Mouse (Mus musculus): ENCODE measurements at regions not wholly inside any gene's neighbourhood (a gene's known extent, or its start where the extent isn't known, plus 50 kb on each side); places are given as distances from the start of the nearest gene placed in this dataset.

DNA sequence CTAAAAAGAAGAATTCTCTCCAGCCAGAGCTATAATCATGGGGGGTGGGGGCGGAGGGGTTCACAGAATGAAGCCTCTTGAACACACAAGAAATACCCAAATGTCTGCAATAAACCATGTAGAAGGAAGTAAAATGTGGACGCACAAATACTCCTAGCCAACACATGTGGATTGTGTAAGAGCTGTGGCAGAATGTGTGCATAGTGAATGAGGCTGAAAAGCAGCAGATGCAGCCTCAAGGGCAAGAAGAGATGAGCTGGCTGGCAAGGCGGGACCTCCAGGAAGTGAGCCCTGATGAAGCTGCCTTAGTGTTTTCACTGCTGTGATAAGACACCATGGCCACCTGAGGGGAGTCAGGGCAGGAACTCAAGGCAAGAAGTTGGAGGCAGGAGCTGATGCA, 53.3 kb upstream of the Arhgap28 start:
- 81% methylated on average over 3 of the region's 3 CpGs for WGBS (ENCODE audit: insufficient replicate concordance)

DNA sequence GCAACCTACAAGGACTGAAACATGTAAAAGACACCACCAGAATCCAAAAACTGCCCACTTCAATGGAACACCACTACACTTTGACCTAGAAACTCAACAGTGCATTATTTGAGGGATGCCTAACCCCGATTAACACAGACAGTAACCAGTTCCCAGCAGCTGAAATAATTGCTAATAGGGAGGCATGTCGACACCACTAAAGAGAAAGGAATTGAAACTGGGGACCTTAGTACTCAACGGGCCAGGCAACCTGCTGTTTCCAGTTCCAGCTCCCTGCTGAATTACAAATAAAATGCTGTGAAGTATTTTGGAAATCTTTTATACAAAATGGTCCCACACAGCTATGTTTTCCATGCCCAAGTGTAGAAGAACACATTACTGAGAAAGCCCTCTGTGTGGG, 56.5 kb upstream of the Arhgap28 start:
- no peaks in the 10 kb centered on the region for H3K4me1 ChIP-seq (ENCODE audit: control insufficient read depth, insufficient read depth, low read length)
- H3K27me3 ChIP-seq (ENCODE audit: control insufficient read depth, insufficient read depth, low read length) = no peaks in the 10 kb centered on the region
- H3K27ac ChIP-seq (ENCODE audit: low read depth, low read length) = no peak overlapping the region
- H3K4me3 ChIP-seq (ENCODE audit: low read depth, low read length) = no peak overlapping the region
- WGBS (ENCODE audit: insufficient replicate concordance) = 80% methylated on average over 3 of the region's 3 CpGs
- H3K36me3 ChIP-seq (ENCODE audit: control insufficient read depth, insufficient read depth, low read length) = no peaks in the 10 kb centered on the region
- H3K9ac ChIP-seq (ENCODE audit: low read depth, low read length) = no peak overlapping the region
- ATAC-seq (replicated peaks; ENCODE audit: insufficient number of reproducible peaks, low FRiP score, low TSS enrichment) = no peak
- no peaks in the 10 kb centered on the region for H3K9me3 ChIP-seq (replicated peaks; ENCODE audit: control insufficient read depth, low read length)
- H3K4me2 ChIP-seq = no peak overlapping the region

More for the DNA sequence above, 53.3 kb upstream of the Arhgap28 start:
- Histone ChIP-seq H3K27me3 (ENCODE audit: control insufficient read depth, insufficient read depth, low read length) (no peaks in the 10 kb centered on the region), H3K4me2 (no peak overlapping the region), H3K9me3 (replicated peaks; ENCODE audit: control insufficient read depth, low read length) (no peaks in the 10 kb centered on the region), H3K4me3 (ENCODE audit: low read depth, low read length) (no peak overlapping the region), H3K9ac (ENCODE audit: low read depth, low read length) (no peak overlapping the region), H3K36me3 (ENCODE audit: control insufficient read depth, insufficient read depth, low read length) (no peaks in the 10 kb centered on the region), H3K4me1 (ENCODE audit: control insufficient read depth, insufficient read depth, low read length) (no peaks in the 10 kb centered on the region), H3K27ac (ENCODE audit: low read depth, low read length) (no peak overlapping the region)
- ATAC-seq (replicated peaks; ENCODE audit: insufficient number of reproducible peaks, low FRiP score, low TSS enrichment) = no peak

DNA sequence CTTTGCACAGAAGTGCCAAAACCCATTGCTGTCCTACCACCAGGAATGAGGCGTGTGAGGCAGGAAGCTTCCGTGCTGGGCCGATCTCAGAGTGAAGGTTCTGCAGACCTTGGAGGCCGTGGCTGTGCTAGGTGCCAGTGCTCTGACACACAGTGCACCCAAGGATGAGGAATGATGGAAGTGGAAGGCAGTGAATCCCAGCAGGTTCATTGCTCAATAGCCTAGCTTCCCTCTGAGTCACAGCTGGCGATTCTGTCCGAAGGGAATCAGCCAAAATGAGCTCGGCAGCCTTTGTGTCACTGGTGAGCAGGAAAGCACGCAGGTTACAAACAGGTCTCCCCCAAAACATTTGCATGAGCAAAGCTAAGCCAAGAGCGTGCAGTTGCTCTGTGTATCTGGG, 61.8 kb upstream of the Arhgap28 start:
- WGBS (ENCODE audit: insufficient replicate concordance) = 86% methylated on average over 9 of the region's 9 CpGs
- Histone ChIP-seq H3K36me3 (ENCODE audit: control insufficient read depth, insufficient read depth, low read length) (no peaks in the 10 kb centered on the region), H3K9me3 (replicated peaks; ENCODE audit: control insufficient read depth, low read length) (no peaks in the 10 kb centered on the region), H3K4me3 (ENCODE audit: low read depth, low read length) (no peak overlapping the region), H3K27me3 (ENCODE audit: control insufficient read depth, insufficient read depth, low read length) (no peaks in the 10 kb centered on the region), H3K4me2 (no peak overlapping the region), H3K9ac (ENCODE audit: low read depth, low read length) (no peak overlapping the region), H3K4me1 (ENCODE audit: control insufficient read depth, insufficient read depth, low read length) (no peaks in the 10 kb centered on the region), H3K27ac (ENCODE audit: low read depth, low read length) (no peak overlapping the region)
- ATAC-seq (replicated peaks; ENCODE audit: insufficient number of reproducible peaks, low FRiP score, low TSS enrichment) = no peak

DNA sequence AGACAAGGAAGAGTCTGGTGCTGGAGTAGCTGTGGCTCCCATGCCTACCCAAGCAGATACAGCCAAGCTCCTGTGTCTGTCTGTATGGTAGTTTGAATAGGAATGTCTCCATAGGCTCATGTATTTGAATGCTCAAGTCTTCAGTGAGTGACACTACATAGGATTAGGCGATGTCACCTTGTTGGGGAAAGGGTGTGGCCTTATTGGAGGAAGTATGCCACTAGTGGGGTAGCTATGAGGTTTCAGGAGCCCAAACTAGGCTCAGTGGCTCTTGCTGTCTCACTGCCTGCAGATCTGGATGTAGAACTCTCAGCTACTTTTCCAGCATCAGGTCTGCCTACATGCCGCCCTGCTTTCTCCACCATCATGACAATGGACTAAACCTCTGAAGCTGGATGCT, 62.3 kb upstream of the Arhgap28 start:
- ATAC-seq (replicated peaks; ENCODE audit: insufficient number of reproducible peaks, low FRiP score, low TSS enrichment) = no peak
- no peak overlapping the region for H3K4me2 ChIP-seq
- H3K4me1 ChIP-seq (ENCODE audit: control insufficient read depth, insufficient read depth, low read length) = no peaks in the 10 kb centered on the region
- H3K4me3 ChIP-seq (ENCODE audit: low read depth, low read length) = no peak overlapping the region
- WGBS (ENCODE audit: insufficient replicate concordance) = 86% methylated on average over 2 of the region's 2 CpGs
- H3K27me3 ChIP-seq (ENCODE audit: control insufficient read depth, insufficient read depth, low read length) = no peaks in the 10 kb centered on the region
- H3K9ac ChIP-seq (ENCODE audit: low read depth, low read length) = no peak overlapping the region
- no peaks in the 10 kb centered on the region for H3K36me3 ChIP-seq (ENCODE audit: control insufficient read depth, insufficient read depth, low read length)
- H3K9me3 ChIP-seq (replicated peaks; ENCODE audit: control insufficient read depth, low read length) = no peaks in the 10 kb centered on the region
- H3K27ac ChIP-seq (ENCODE audit: low read depth, low read length) = no peak overlapping the region

DNA sequence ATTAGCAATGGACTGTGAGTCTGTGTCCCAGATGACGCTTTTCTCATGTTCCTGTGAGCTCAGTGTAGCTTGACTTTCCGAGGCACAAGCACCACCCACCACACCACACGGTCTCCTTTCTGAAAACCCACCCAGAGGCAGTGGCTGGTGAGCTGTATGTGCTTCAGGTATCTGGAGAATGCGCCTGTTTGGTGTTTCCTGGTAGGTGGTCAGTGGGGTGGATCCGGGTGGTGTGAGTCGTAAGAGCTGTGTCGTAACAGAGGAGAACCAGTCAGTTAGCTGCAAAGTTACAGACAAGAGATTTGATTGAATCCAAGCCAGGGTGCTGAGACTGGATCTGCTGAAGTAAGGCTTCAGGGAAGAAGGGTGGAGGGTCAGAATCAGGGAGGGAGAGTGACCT, 65.1 kb upstream of the Arhgap28 start:
- Histone ChIP-seq H3K9ac (ENCODE audit: low read depth, low read length) (no peak overlapping the region), H3K27ac (ENCODE audit: low read depth, low read length) (no peak overlapping the region), H3K4me3 (ENCODE audit: low read depth, low read length) (no peak overlapping the region), H3K4me1 (ENCODE audit: control insufficient read depth, insufficient read depth, low read length) (no peaks in the 10 kb centered on the region), H3K27me3 (ENCODE audit: control insufficient read depth, insufficient read depth, low read length) (no peaks in the 10 kb centered on the region), H3K9me3 (replicated peaks; ENCODE audit: control insufficient read depth, low read length) (no peaks in the 10 kb centered on the region), H3K36me3 (ENCODE audit: control insufficient read depth, insufficient read depth, low read length) (no peaks in the 10 kb centered on the region), H3K4me2 (no peak overlapping the region)
- WGBS (ENCODE audit: insufficient replicate concordance) = 62% methylated on average over 7 of the region's 7 CpGs
- no peak for ATAC-seq (replicated peaks; ENCODE audit: insufficient number of reproducible peaks, low FRiP score, low TSS enrichment)

DNA sequence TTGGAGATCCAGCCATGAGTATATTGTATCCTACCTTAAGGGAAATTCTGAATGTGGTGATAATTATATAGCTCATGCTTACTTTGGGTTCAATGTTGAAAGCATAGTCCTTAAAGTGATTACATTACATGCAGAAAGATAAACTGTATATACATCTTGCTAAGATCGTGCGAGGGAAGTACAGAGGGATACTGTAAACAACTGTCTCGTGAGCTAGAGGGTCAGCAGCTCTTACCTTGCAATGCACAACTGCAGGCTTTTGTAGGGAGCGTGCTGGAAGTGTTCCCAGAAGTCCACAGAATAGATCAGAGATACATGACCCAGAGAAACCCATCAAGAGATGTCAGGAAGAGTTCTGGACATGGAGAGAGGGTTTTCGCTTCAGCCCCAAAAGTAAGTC, 65.6 kb upstream of the Arhgap28 start:
- no peak overlapping the region for H3K4me2 ChIP-seq
- no peaks in the 10 kb centered on the region for H3K27me3 ChIP-seq (ENCODE audit: control insufficient read depth, insufficient read depth, low read length)
- no peak overlapping the region for H3K9ac ChIP-seq (ENCODE audit: low read depth, low read length)
- H3K4me1 ChIP-seq (ENCODE audit: control insufficient read depth, insufficient read depth, low read length) = no peaks in the 10 kb centered on the region
- no peak for ATAC-seq (replicated peaks; ENCODE audit: insufficient number of reproducible peaks, low FRiP score, low TSS enrichment)
- no peak overlapping the region for H3K4me3 ChIP-seq (ENCODE audit: low read depth, low read length)
- no peaks in the 10 kb centered on the region for H3K36me3 ChIP-seq (ENCODE audit: control insufficient read depth, insufficient read depth, low read length)
- H3K9me3 ChIP-seq (replicated peaks; ENCODE audit: control insufficient read depth, low read length) = no peaks in the 10 kb centered on the region
- WGBS (ENCODE audit: insufficient replicate concordance) = 76% methylated on average over 5 of the region's 5 CpGs
- no peak overlapping the region for H3K27ac ChIP-seq (ENCODE audit: low read depth, low read length)

DNA sequence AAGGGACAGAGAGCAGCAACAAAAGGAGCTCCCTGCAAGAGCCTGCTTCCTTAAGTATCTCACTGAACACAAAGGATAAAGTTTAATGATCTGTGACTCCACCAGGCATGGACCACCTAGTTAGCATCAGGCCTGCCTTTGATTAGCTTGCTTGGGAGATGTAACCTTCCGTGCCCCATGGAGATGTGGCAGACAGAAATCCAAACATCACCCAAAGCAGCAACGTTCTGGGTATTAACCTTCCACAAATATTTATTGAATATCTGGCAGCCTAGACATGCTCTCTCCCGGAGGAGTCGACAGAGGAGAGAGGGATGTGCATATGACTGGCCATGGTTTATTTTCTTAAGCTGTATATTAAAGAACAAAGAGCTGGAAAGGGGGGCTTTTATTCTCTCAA, 67.6 kb upstream of the Arhgap28 start:
- ATAC-seq (replicated peaks; ENCODE audit: insufficient number of reproducible peaks, low FRiP score, low TSS enrichment) = no peak
- H3K27me3 ChIP-seq (ENCODE audit: control insufficient read depth, insufficient read depth, low read length) = no peaks in the 10 kb centered on the region
- no peaks in the 10 kb centered on the region for H3K36me3 ChIP-seq (ENCODE audit: control insufficient read depth, insufficient read depth, low read length)
- no peak overlapping the region for H3K9ac ChIP-seq (ENCODE audit: low read depth, low read length)
- no peak overlapping the region for H3K27ac ChIP-seq (ENCODE audit: low read depth, low read length)
- WGBS (ENCODE audit: insufficient replicate concordance) = 56% methylated on average over 4 of the region's 4 CpGs
- no peak overlapping the region for H3K4me2 ChIP-seq
- no peaks in the 10 kb centered on the region for H3K4me1 ChIP-seq (ENCODE audit: control insufficient read depth, insufficient read depth, low read length)
- no peak overlapping the region for H3K4me3 ChIP-seq (ENCODE audit: low read depth, low read length)
- H3K9me3 ChIP-seq (replicated peaks; ENCODE audit: control insufficient read depth, low read length) = no peaks in the 10 kb centered on the region

DNA sequence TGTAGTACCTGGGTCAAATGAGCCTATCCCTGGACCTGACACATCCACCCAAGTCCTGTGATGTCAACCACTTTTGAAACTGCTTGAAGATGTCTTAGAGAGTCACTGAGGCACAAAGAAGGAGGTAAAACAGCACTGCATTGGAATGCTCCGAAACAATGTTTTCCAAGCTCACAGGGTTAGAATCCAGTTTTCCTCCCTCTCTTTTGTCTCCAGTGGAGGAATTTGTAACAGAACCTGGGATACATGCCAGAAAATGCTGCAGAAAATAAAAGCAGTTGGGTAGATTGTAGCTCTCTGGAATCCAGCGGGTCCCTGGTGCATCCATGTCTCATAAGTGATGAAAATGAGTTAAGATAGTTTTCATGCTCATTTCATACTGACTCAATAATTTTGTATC, 71.8 kb upstream of the Arhgap28 start:
- no peak overlapping the region for H3K4me2 ChIP-seq
- no peak overlapping the region for H3K27ac ChIP-seq (ENCODE audit: low read depth, low read length)
- WGBS (ENCODE audit: insufficient replicate concordance) = 60% methylated on average over 2 of the region's 2 CpGs
- no peak overlapping the region for H3K4me3 ChIP-seq (ENCODE audit: low read depth, low read length)
- H3K9ac ChIP-seq (ENCODE audit: low read depth, low read length) = no peak overlapping the region
- H3K9me3 ChIP-seq (replicated peaks; ENCODE audit: control insufficient read depth, low read length) = no peaks in the 10 kb centered on the region
- H3K27me3 ChIP-seq (ENCODE audit: control insufficient read depth, insufficient read depth, low read length) = no peaks in the 10 kb centered on the region
- H3K36me3 ChIP-seq (ENCODE audit: control insufficient read depth, insufficient read depth, low read length) = no peaks in the 10 kb centered on the region
- no peak for ATAC-seq (replicated peaks; ENCODE audit: insufficient number of reproducible peaks, low FRiP score, low TSS enrichment)
- no peaks in the 10 kb centered on the region for H3K4me1 ChIP-seq (ENCODE audit: control insufficient read depth, insufficient read depth, low read length)

DNA sequence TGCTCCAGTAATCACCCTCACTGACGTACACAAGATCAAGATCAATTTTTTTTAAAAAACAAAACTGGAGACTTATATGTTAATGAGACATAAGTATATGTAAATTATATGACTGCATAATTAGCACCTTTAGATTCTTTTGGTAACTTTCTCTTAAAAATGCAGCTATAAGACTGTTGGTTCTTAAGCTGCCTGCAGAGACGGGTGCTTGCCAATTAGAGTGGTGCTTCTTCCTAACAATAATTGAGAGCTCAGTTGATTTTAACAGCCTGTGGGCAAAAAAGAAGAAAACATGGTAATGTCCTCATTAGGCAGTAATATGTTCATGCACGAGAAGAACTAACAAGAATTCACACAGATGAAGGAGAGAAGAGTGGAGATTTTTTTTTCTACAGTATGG, 74.8 kb upstream of the Arhgap28 start:
- H3K4me3 ChIP-seq (ENCODE audit: low read depth, low read length) = no peak overlapping the region
- WGBS (ENCODE audit: insufficient replicate concordance) = 79% methylated on average over 3 of the region's 3 CpGs
- H3K27ac ChIP-seq (ENCODE audit: low read depth, low read length) = no peak overlapping the region
- H3K4me1 ChIP-seq (ENCODE audit: control insufficient read depth, insufficient read depth, low read length) = no peaks in the 10 kb centered on the region
- no peak for ATAC-seq (replicated peaks; ENCODE audit: insufficient number of reproducible peaks, low FRiP score, low TSS enrichment)
- H3K27me3 ChIP-seq (ENCODE audit: control insufficient read depth, insufficient read depth, low read length) = no peaks in the 10 kb centered on the region
- H3K9me3 ChIP-seq (replicated peaks; ENCODE audit: control insufficient read depth, low read length) = no peaks in the 10 kb centered on the region
- H3K9ac ChIP-seq (ENCODE audit: low read depth, low read length) = no peak overlapping the region
- no peak overlapping the region for H3K4me2 ChIP-seq
- no peaks in the 10 kb centered on the region for H3K36me3 ChIP-seq (ENCODE audit: control insufficient read depth, insufficient read depth, low read length)
